Mouse (Mus musculus) forebrain, embryonic 12.5 days (tissue): ENCODE measurements at regions not wholly inside any gene's neighbourhood (a gene's known extent, or its start where the extent isn't known, plus 50 kb on each side); places are given as distances from the start of the nearest gene placed in this dataset.

Source experiments
- ATAC-seq: fragments of 200-750 bp; cut with Nextera tagmentation; 2 replicates; pipeline ENCODE4 v1.8.0; 2017; ENCODE audit warnings: moderate TSS enrichment; ENCODE audit not compliant: low FRiP score
- H3K27ac ChIP-seq: fragments of 300-500 bp; sonication (generic); 2 replicates; pipeline ENCODE4 v1.5.1; 2016; ENCODE audit warnings: mild to moderate bottlenecking
- H3K27me3 ChIP-seq: fragments of 300-500 bp; sonication (generic); 2 replicates; pipeline ENCODE4 v1.6.1; 2016; ENCODE audit warnings: mild to moderate bottlenecking
- H3K36me3 ChIP-seq: fragments of 300-500 bp; sonication (generic); replicated peaks from 2 replicates; pipeline ENCODE4 v1.6.1; 2016; ENCODE audit warnings: mild to moderate bottlenecking
- H3K4me1 ChIP-seq: fragments of 300-500 bp; sonication (generic); 2 replicates; pipeline ENCODE4 v1.6.1; 2016
- H3K4me2 ChIP-seq: fragments of 300-500 bp; sonication (generic); 2 replicates; pipeline ENCODE4 v1.6.1; 2016; ENCODE audit warnings: mild to moderate bottlenecking, moderate library complexity
- H3K4me3 ChIP-seq: fragments of 300-500 bp; sonication (generic); replicated peaks from 2 replicates; pipeline ENCODE4 v1.5.1; 2016; ENCODE audit warnings: mild to moderate bottlenecking
- H3K9ac ChIP-seq: fragments of 300-500 bp; sonication (generic); 2 replicates; pipeline ENCODE4 v1.6.1; 2016; ENCODE audit warnings: mild to moderate bottlenecking
- H3K9me3 ChIP-seq: fragments of 300-500 bp; sonication (generic); 2 replicates; pipeline ENCODE4 v1.6.1; 2016
- WGBS: fragments of 180-500 bp; shearing (Covaris S2); methylation state at CpG from one replicate; pipeline ENCODE4 v1.1.7; 2016; 5-methylcytosine and 5-hydroxymethylcytosine counted together

- H3K9ac ChIP-seq, result no peak overlapping the region
- no peaks in the 10 kb centered on the region for H3K36me3 ChIP-seq
- 77% methylated on average over 3 of the region's 3 CpGs for WGBS
- no peak overlapping the region for H3K4me3 ChIP-seq
- no peaks in the 10 kb centered on the region for H3K9me3 ChIP-seq
- H3K4me1 ChIP-seq, result peaks cover 3% of the 10 kb centered on the region; the same call in 1 of the 2 replicates
- no peaks in the 10 kb centered on the region for H3K27me3 ChIP-seq
- no peak overlapping the region for H3K27ac ChIP-seq
- H3K4me2 ChIP-seq, result no peak overlapping the region
- no peak for ATAC-seq
These were observed 311.8 kb downstream of the Foxo1 start for GRCm38 (mm10) chr3:52579917-52580316.

- H3K9me3 ChIP-seq, result no peaks in the 10 kb centered on the region
- 95% methylated on average over 3 of the region's 3 CpGs for WGBS
- peaks cover 3% of the 10 kb centered on the region; the same call in 1 of the 2 replicates for H3K4me1 ChIP-seq
- H3K4me3 ChIP-seq, result no peak overlapping the region
- H3K4me2 ChIP-seq, result no peak overlapping the region
- no peak overlapping the region for H3K27ac ChIP-seq
- no peak for ATAC-seq
- H3K27me3 ChIP-seq, result no peaks in the 10 kb centered on the region
- H3K9ac ChIP-seq, result no peak overlapping the region
- no peaks in the 10 kb centered on the region for H3K36me3 ChIP-seq
These were observed 311.0 kb downstream of the Foxo1 start for GRCm38 (mm10) chr3:52579096-52579495.

GRCm38 (mm10) chr3:52576703-52577244, 308.6 kb downstream of the Foxo1 start:
- no peaks in the 10 kb centered on the region for H3K36me3 ChIP-seq
- no peak for ATAC-seq
- H3K4me2 ChIP-seq, result no peak overlapping the region
- WGBS, result 68% methylated on average over 6 of the region's 6 CpGs
- no peaks in the 10 kb centered on the region for H3K27me3 ChIP-seq
- H3K4me1 ChIP-seq, result peaks cover 3% of the 10 kb centered on the region; the same call in 1 of the 2 replicates
- no peak overlapping the region for H3K4me3 ChIP-seq
- H3K9ac ChIP-seq, result no peak overlapping the region
- no peaks in the 10 kb centered on the region for H3K9me3 ChIP-seq
- no peak overlapping the region for H3K27ac ChIP-seq

- Histone ChIP-seq H3K9me3 (no peaks in the 10 kb centered on the region), H3K27me3 (no peaks in the 10 kb centered on the region), H3K4me3 (no peak overlapping the region), H3K4me2 (no peak overlapping the region), H3K27ac (no peak overlapping the region), H3K4me1 (peaks cover 3% of the 10 kb centered on the region; the same call in 1 of the 2 replicates), H3K36me3 (no peaks in the 10 kb centered on the region), H3K9ac (no peak overlapping the region)
- WGBS, result 44% methylated on average over 8 of the region's 8 CpGs
- no peak for ATAC-seq
These were observed 307.2 kb downstream of the Foxo1 start for GRCm38 (mm10) chr3:52575237-52575798.

- Histone ChIP-seq H3K27ac (no peak overlapping the region), H3K4me3 (no peak overlapping the region), H3K4me1 (peaks cover 3% of the 10 kb centered on the region; the same call in 1 of the 2 replicates), H3K27me3 (no peaks in the 10 kb centered on the region), H3K9me3 (no peaks in the 10 kb centered on the region), H3K9ac (no peak overlapping the region), H3K36me3 (no peaks in the 10 kb centered on the region), H3K4me2 (no peak overlapping the region)
- WGBS, result 94% methylated on average over 6 of the region's 6 CpGs
- no peak for ATAC-seq
These were observed 306.2 kb downstream of the Foxo1 start for GRCm38 (mm10) chr3:52574341-52574740.

DNA sequence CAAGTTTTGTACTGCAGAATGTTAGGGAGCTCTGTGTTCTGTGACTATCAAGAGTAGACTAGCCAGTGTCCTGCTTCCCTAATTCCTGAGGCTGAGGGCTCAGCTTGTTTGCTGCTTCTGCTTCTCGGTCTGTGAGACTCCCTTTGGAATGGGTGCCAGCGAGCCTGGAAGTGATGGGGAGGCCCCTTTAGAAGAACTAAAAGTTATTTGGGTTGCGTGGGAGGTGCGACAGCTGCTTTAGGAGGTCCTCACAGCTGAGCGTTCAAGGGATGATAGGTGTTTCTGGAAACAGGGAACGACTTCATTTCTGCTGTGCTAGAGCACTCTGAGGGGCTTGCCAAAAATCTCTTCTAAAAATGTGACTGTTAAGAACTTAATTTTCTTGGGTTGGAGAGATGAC, 305.7 kb downstream of the Foxo1 start:
- Histone ChIP-seq H3K27me3 (peaks cover 3% of the 10 kb centered on the region; the same call in 1 of the 2 replicates), H3K36me3 (no peaks in the 10 kb centered on the region)
- 92% methylated on average over 6 of the region's 6 CpGs for WGBS

GRCm38 (mm10) chr3:52572514-52573485, 304.7 kb downstream of the Foxo1 start:
- Histone ChIP-seq H3K4me3 (no peak overlapping the region), H3K4me1 (peaks cover 6% of the 10 kb centered on the region; the same call in 1 of the 2 replicates), H3K27me3 (peaks cover 3% of the 10 kb centered on the region; the same call in 1 of the 2 replicates), H3K27ac (no peak overlapping the region), H3K9ac (no peak overlapping the region), H3K9me3 (no peaks in the 10 kb centered on the region), H3K36me3 (no peaks in the 10 kb centered on the region), H3K4me2 (no peak overlapping the region)
- no peak for ATAC-seq
- 86% methylated on average over 11 of the region's 11 CpGs for WGBS

More for the DNA sequence above, 305.7 kb downstream of the Foxo1 start:
- Histone ChIP-seq H3K27ac (no peak overlapping the region), H3K4me1 (peaks cover 3% of the 10 kb centered on the region; the same call in 1 of the 2 replicates), H3K4me3 (no peak overlapping the region), H3K9me3 (no peaks in the 10 kb centered on the region), H3K9ac (no peak overlapping the region), H3K4me2 (no peak overlapping the region)
- no peak for ATAC-seq

GRCm38 (mm10) chr3:52567606-52568372, 299.7 kb downstream of the Foxo1 start:
- no peak overlapping the region for H3K4me2 ChIP-seq
- WGBS, result 86% methylated on average over 9 of the region's 9 CpGs
- H3K27ac ChIP-seq, result no peak overlapping the region
- no peak for ATAC-seq
- no peak overlapping the region for H3K4me3 ChIP-seq
- H3K4me1 ChIP-seq, result peaks cover 3% of the 10 kb centered on the region; the same call in 1 of the 2 replicates
- H3K36me3 ChIP-seq, result no peaks in the 10 kb centered on the region
- H3K27me3 ChIP-seq, result peaks cover 3% of the 10 kb centered on the region; the same call in 1 of the 2 replicates
- no peaks in the 10 kb centered on the region for H3K9me3 ChIP-seq
- H3K9ac ChIP-seq, result no peak overlapping the region

- 71% methylated on average over 5 of the region's 5 CpGs for WGBS
- Histone ChIP-seq H3K9me3 (no peaks in the 10 kb centered on the region), H3K4me1 (peaks cover under 1% of the 10 kb centered on the region; the same call in 1 of the 2 replicates), H3K27me3 (no peaks in the 10 kb centered on the region), H3K9ac (no peak overlapping the region), H3K27ac (no peak overlapping the region), H3K36me3 (no peaks in the 10 kb centered on the region), H3K4me2 (no peak overlapping the region), H3K4me3 (no peak overlapping the region)
- ATAC-seq, result no peak
These were observed 295.5 kb downstream of the Foxo1 start for GRCm38 (mm10) chr3:52563595-52563994.

DNA sequence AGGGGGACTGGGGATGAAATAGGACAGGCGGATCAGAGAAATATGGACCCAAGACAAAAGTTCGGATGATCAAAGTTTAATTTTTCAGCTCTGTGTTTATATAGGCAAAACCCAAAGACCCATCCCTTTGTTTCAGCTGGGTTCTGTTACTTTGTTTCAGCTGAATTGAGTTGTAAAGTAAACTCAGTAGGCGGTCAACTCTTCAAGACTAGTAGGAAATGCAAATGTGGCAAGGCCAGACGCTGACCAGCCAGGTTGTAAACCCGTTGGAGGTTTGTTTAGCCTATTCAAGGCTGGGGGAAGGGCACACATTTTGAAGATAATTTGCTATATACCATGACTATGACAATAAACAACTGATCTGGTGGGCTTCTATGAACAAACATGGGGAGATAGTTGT, 294.7 kb downstream of the Foxo1 start:
- H3K4me3 ChIP-seq, result no peak overlapping the region
- no peak overlapping the region for H3K4me2 ChIP-seq
- ATAC-seq, result no peak
- H3K9ac ChIP-seq, result no peak overlapping the region
- no peaks in the 10 kb centered on the region for H3K9me3 ChIP-seq
- no peaks in the 10 kb centered on the region for H3K36me3 ChIP-seq
- 48% methylated on average over 5 of the region's 5 CpGs for WGBS
- no peaks in the 10 kb centered on the region for H3K4me1 ChIP-seq
- no peaks in the 10 kb centered on the region for H3K27me3 ChIP-seq
- no peak overlapping the region for H3K27ac ChIP-seq

- H3K36me3 ChIP-seq, result no peaks in the 10 kb centered on the region
- no peak overlapping the region for H3K4me3 ChIP-seq
- H3K27ac ChIP-seq, result no peak overlapping the region
- H3K9ac ChIP-seq, result no peak overlapping the region
- H3K4me2 ChIP-seq, result no peak overlapping the region
- no peak for ATAC-seq
- WGBS, result 81% methylated on average over 10 of the region's 10 CpGs
- no peaks in the 10 kb centered on the region for H3K4me1 ChIP-seq
- no peaks in the 10 kb centered on the region for H3K9me3 ChIP-seq
- H3K27me3 ChIP-seq, result no peaks in the 10 kb centered on the region
These were observed 291.3 kb downstream of the Foxo1 start for GRCm38 (mm10) chr3:52559481-52559880.

- Histone ChIP-seq H3K4me3 (no peak overlapping the region), H3K4me2 (no peak overlapping the region), H3K36me3 (no peaks in the 10 kb centered on the region), H3K27ac (no peak overlapping the region), H3K9me3 (no peaks in the 10 kb centered on the region), H3K4me1 (no peaks in the 10 kb centered on the region), H3K9ac (no peak overlapping the region), H3K27me3 (no peaks in the 10 kb centered on the region)
- ATAC-seq, result no peak
- WGBS, result 83% methylated on average over 6 of the region's 6 CpGs
These were observed 290.6 kb downstream of the Foxo1 start for GRCm38 (mm10) chr3:52558765-52559164.
